Mouse (Mus musculus) ES-E14 (cell line): ENCODE data around the gene 9230112D13Rik. TPM values are rescaled to one million over a fixed set of nuclear protein-coding genes. Genes with fewer than 3 reads are reported as not detected.

Source experiments
- DNase-seq: peaks from one replicate; pipeline ENCODE4 v3.0.0-alpha.2; 2013; ENCODE audit warnings: low read depth, low spot score
- H3K27ac ChIP-seq: 2 replicates; pipeline ENCODE4 v1.5.1; 2012; ENCODE audit warnings: low read depth, mild to moderate bottlenecking, low read length, moderate library complexity, mixed read lengths; ENCODE audit not compliant: poor library complexity, insufficient read depth, severe bottlenecking
- H3K36me3 ChIP-seq: 2 replicates; pipeline ENCODE4 v1.6.1; 2012; ENCODE audit warnings: mild to moderate bottlenecking, low read length, moderate library complexity, mixed read lengths; ENCODE audit not compliant: control insufficient read depth, poor library complexity, insufficient read depth, severe bottlenecking
- H3K4me1 ChIP-seq, 2 experiments: fragments of 150-350 bp in 1 of 2; sonication (generic) in 1 of 2; 2 replicates each; pipeline ENCODE4 v1.6.1; 2012; ENCODE audit warnings: low read length in 2 of 2, mild to moderate bottlenecking in 1 of 2, mixed read lengths in 1 of 2; ENCODE audit not compliant: control insufficient read depth in 2 of 2, insufficient read depth in 2 of 2, poor library complexity in 1 of 2
- H3K4me3 ChIP-seq, 2 experiments: fragments of 150-350 bp in 1 of 2; sonication (generic) in 1 of 2; 2 replicates each; pipeline ENCODE4 v1.5.1; 2012; ENCODE audit warnings: low read length in 2 of 2, low read depth in 1 of 2, mild to moderate bottlenecking in 1 of 2, mixed read lengths in 1 of 2; ENCODE audit not compliant: insufficient read depth in 1 of 2, poor library complexity in 1 of 2, severe bottlenecking in 1 of 2
- H3K9ac ChIP-seq: 2 replicates; pipeline ENCODE4 v1.6.1; 2012; ENCODE audit warnings: low read depth, mild to moderate bottlenecking, low read length, mixed read lengths; ENCODE audit not compliant: poor library complexity, insufficient read depth, severe bottlenecking
- H3K9me3 ChIP-seq: fragments of 150-350 bp; sonication (generic); 2 replicates; pipeline ENCODE4 v1.6.1; 2012; ENCODE audit warnings: low read depth, mild to moderate bottlenecking, low read length; ENCODE audit not compliant: control insufficient read depth, insufficient read depth
- CHD2 ChIP-seq: IDR thresholded peaks from 2 replicates; pipeline ENCODE4 v1.6.1; 2014; ENCODE audit warnings: mild to moderate bottlenecking, low read depth, low read length, inconsistent platforms
- HCFC1 ChIP-seq: IDR thresholded peaks from 2 replicates; pipeline ENCODE4 v1.6.1; 2012; ENCODE audit warnings: low read length, inconsistent platforms, borderline replicate concordance; ENCODE audit not compliant: insufficient read depth
- MAFK ChIP-seq: IDR thresholded peaks from 2 replicates; pipeline ENCODE4 v1.6.1; 2014; ENCODE audit warnings: mild to moderate bottlenecking, low read depth, low read length, inconsistent platforms; ENCODE audit not compliant: insufficient read depth
- ZC3H11A ChIP-seq: IDR thresholded peaks from 2 replicates; pipeline ENCODE4 v1.6.1; 2012; ENCODE audit warnings: low read depth, mild to moderate bottlenecking, inconsistent platforms, low read length, borderline replicate concordance
- ZNF384 ChIP-seq: IDR thresholded peaks from 2 replicates; pipeline ENCODE4 v1.6.1; 2012; ENCODE audit warnings: low read depth, low read length, inconsistent platforms
- in situ Hi-C, 2 experiments: fragments of 600-800 bp; cut with MboI; formaldehyde crosslinking; loops; one replicate each; pipeline ENCODE4 v1.15.1; 2025; ENCODE audit warnings: low sequenced_read_pairs in 2 of 2, inconsistent platforms in 1 of 2; ENCODE audit not compliant: unreplicated experiment in 2 of 2
- total RNA-seq: library from RNA; depleted of rRNA; stranded (reverse); fragments of 300-350 nt; gene quantifications from 2 replicates; pipeline ENCODE4 v1.2.3, GENCODE M21; 2012

The 9230112D13Rik gene
- total RNA-seq, 1 experiment, result not detected

DNA sequence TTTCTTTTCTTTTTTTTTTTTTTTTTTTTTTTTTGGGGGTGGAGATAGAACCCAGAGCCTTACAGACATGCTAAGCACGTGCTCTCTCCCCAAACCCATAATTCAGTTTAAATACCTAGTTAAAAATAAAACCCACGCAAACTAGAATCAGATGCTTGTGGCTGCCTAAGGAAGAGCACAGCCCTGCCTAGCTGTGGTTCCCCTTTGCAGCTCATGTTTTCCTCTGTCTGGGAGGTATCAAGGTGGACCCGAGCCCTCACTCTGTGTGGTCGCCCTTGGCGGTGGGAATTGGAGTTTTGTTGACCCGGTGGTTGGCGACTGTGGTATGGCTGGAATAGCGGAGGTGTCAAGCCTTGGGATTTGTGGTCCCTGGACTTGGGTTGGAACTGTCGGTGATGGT is 36.3 kb upstream of the 9230112D13Rik start:
- H3K36me3 ChIP-seq, result no peaks in the 10 kb centered on the region
- peaks cover 0 to 4% of the 10 kb centered on the region in 2 experiments; a peak in 1 of 4 replicates for H3K4me1 ChIP-seq
- no peaks in the 10 kb centered on the region for H3K9me3 ChIP-seq
- no peak for DNase-seq
- in situ Hi-C loops, result no loop called here
- H3K4me3 ChIP-seq, result no peak overlapping the region
- no peak overlapping the region for H3K9ac ChIP-seq
- no peak for TF ChIP-seq CHD2
- H3K27ac ChIP-seq, result no peak overlapping the region

GRCm38 (mm10) chr14:34555211-34555610 is 32.6 kb upstream of the 9230112D13Rik start:
- H3K4me1 ChIP-seq, result peaks cover 0 to 2% of the 10 kb centered on the region in 2 experiments; a peak in 1 of 4 replicates
- in situ Hi-C loops, result no loop called here
- DNase-seq, result no peak
- H3K36me3 ChIP-seq, result no peaks in the 10 kb centered on the region
- H3K4me3 ChIP-seq, result peak overlapping the region; percentile 66 to 70
- H3K9me3 ChIP-seq, result no peaks in the 10 kb centered on the region
- TF ChIP-seq MAFK (no peak), HCFC1 (no peak), ZC3H11A (no peak), ZNF384 (no peak), CHD2 (no peak)
- H3K27ac ChIP-seq, result no peak overlapping the region
- peak overlapping the region; percentile 68 for H3K9ac ChIP-seq

GRCm38 (mm10) chr14:34554047-34554446 is 31.4 kb upstream of the 9230112D13Rik start:
- Histone ChIP-seq H3K27ac (no peak overlapping the region), H3K9ac (no peak overlapping the region), H3K4me3 (no peak overlapping the region), H3K4me1 (peaks cover 2% of the 10 kb centered on the region in 2 experiments; a peak in 2 of 4 replicates), H3K9me3 (no peaks in the 10 kb centered on the region), H3K36me3 (no peaks in the 10 kb centered on the region)
- TF ChIP-seq HCFC1 (no peak), ZNF384 (no peak), ZC3H11A (no peak), CHD2 (no peak), MAFK (no peak)
- no peak for DNase-seq
- in situ Hi-C loops, result no loop called here

- Histone ChIP-seq H3K27ac (no peak overlapping the region), H3K9ac (no peak overlapping the region), H3K4me1 (peaks cover 2% of the 10 kb centered on the region in 2 experiments; a peak in 2 of 4 replicates), H3K4me3 (no peak overlapping the region), H3K36me3 (no peaks in the 10 kb centered on the region), H3K9me3 (no peaks in the 10 kb centered on the region)
- in situ Hi-C loops, result no loop called here
- DNase-seq, result no peak
- TF ChIP-seq ZNF384, result no peak
- no peak for TF ChIP-seq CHD2
- TF ChIP-seq HCFC1, result no peak
- TF ChIP-seq MAFK, result no peak
- no peak for TF ChIP-seq ZC3H11A
Measured at GRCm38 (mm10) chr14:34553470-34553869, 30.9 kb upstream of the 9230112D13Rik start.

DNA sequence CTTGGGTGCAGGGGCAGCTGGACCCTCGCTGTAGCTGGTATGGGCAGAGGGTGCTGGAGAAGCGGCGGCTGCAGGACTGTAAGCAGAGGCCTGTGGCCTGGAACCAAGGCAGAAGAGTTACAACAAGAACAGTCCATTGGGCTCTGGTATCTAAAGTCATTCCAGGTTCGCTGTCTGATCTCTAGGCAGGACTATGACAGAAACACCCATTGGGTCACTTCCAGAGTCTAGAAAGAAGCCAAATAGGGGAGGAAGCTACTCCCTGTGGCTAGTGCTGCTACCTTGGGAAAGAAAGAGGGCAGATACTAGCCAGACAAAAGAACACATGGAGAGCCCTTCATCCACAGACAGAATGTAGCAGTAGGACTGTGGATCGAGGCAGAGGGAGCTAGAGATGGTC is 29.6 kb upstream of the 9230112D13Rik start:
- no peak for DNase-seq
- Histone ChIP-seq H3K36me3 (no peaks in the 10 kb centered on the region), H3K4me3 (no peak overlapping the region), H3K4me1 (peaks cover 2% of the 10 kb centered on the region in 2 experiments; a peak in 2 of 4 replicates), H3K9ac (no peak overlapping the region), H3K9me3 (no peaks in the 10 kb centered on the region), H3K27ac (no peak overlapping the region)
- TF ChIP-seq CHD2, result no peak
- TF ChIP-seq HCFC1, result no peak
- TF ChIP-seq MAFK, result no peak
- no peak for TF ChIP-seq ZC3H11A
- TF ChIP-seq ZNF384, result no peak
- in situ Hi-C loops, result no loop called here
